Mouse (Mus musculus) bone marrow, adult 2 months (tissue): ENCODE data around the gene Rab36.

Experiments
- CTCF ChIP-seq: fragments of 200-500 bp; IDR thresholded peaks from 2 replicates; pipeline ENCODE4 v1.5.1; 2011; ENCODE audit warnings: low read length, control low read depth; ENCODE audit not compliant: control insufficient read depth, insufficient read depth
- POLR2A ChIP-seq: fragments of 200-500 bp; IDR thresholded peaks from 2 replicates; pipeline ENCODE4 v1.6.1; 2011; ENCODE audit warnings: low read depth, mild to moderate bottlenecking, control low read depth, low read length, borderline replicate concordance; ENCODE audit not compliant: control insufficient read depth

DNA sequence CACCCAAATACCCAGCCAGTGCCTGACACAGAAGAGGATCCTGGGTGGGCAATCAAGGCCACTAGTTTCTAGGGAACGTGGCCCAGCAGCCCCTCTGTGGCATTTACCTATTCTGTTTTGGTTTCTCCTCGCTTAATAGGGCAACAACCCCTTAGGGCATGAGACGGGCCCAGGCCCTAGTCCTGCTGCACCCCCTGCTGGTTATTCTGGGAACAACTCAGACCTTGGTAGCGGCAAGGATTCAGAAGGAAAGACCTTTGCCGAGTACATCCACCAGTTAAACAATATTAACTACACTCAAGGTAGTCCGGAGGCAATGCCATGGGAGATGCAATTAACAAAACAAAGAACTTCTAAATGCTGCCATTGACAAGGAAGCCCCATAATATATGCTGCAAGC is 15.7 kb upstream of the Rab36 start:
- peak; percentile 71 for TF ChIP-seq CTCF
- TF ChIP-seq POLR2A, result no peak
